Mouse (Mus musculus) kidney, adult 2 months (tissue): ENCODE data around the gene Cdh16.
A peak's percentile ranks its signal among the peaks of the same experiment; 100 is the strongest.

Source experiments
- CTCF ChIP-seq: fragments of 200-500 bp; conservative IDR thresholded peaks from 2 replicates; pipeline ENCODE4 v1.5.1; 2011; ENCODE audit warnings: low read depth, mild to moderate bottlenecking, control low read depth, low read length, moderate library complexity, mixed read lengths; ENCODE audit not compliant: insufficient read depth, insufficient read length
- POLR2A ChIP-seq: fragments of 200-500 bp; IDR thresholded peaks from one replicate; pipeline ENCODE4 v1.6.1; 2011; ENCODE audit warnings: low read depth, low read length, control low read depth

- TF ChIP-seq POLR2A (no peak), CTCF (0 out of 2 replicates have a peak, but pooled peaks have one; percentile 31)
These were observed 54.6 kb downstream of the Cdh16 start for GRCm38 (mm10) chr8:104569559-104569958.
